Mouse (Mus musculus) left cerebral cortex, postnatal 10 days (tissue): ENCODE results near the gene Gm3618. TPM values are rescaled to one million over a fixed set of nuclear protein-coding genes. Genes with fewer than 3 reads are reported as not detected.
"Not testable (repeated sequence)": the region's sequence is repeated elsewhere in the genome, so short reads cannot be mapped to it uniquely, and the experiment has no call there.

ENCODE experiments used
- DNase-seq, 2 experiments: peaks; one replicate each; pipeline ENCODE4 v3.0.0; 2021 to 2022; ENCODE audit warnings: low spot score in 2 of 2, mixed read lengths in 1 of 2; ENCODE audit errors: extremely low spot score in 1 of 2
- intact Hi-C: fragments of 180-260 bp; cut with DNase I; formaldehyde crosslinking; loops from one replicate; pipeline ENCODE4 v1.15.1; 2025
- total RNA-seq, 2 experiments: library from RNA; stranded (reverse); gene quantifications; 2 replicates each; pipeline ENCODE4 v1.2.3; 2021

Gm3618 gene
- not detected for total RNA-seq

DNA sequence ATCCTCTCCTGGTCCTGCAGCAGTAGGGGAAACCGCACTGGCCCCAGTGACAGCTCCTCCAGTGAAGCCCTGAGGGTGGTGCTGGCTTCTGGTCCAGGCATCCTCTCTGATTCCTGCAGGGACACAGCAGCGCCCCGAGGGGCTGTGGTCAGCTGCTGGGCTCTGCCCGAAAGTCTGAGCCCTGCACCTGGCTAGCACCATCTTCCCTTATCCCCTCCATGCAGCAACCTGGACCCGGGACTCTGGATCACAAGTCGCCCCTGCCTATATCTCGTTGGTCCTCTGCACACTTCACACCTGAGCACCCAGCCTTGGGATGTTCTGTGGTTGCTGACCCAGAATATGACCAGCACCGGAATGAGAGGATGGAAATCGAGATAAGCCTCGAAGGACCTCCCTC, at the start of gene Gm3618:
TSS of gene Gm3618 (minus strand) at position 101 of the 400 bp plus-strand sequence.
- intact Hi-C loops, DNase-seq: not testable (repeated sequence)

DNA sequence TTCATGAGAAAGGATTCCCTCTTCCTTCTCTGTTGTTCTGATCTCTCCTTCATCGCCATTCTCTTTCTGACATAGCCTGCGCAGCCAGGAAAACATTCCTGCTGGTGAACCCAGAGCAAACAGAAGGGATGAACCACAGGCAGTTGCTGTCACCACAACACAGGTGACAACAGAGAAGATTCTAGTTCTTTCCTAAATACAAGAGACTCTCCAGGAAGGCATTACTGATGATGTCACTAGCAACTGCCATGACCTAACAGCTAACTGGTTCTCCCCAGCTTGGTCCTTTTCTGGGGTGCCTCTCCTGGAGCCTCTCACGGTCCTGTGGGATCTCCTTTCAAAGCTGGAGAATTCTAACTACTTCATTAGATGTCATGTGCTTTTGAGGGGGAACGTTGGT, 46.7 kb upstream of the Gm3618 start, which contains the start of gene Gm16440:
TSS of gene Gm16440 (minus strand) at position 101 of the 400 bp plus-strand sequence.
- intact Hi-C loops, DNase-seq: not testable (repeated sequence)

DNA sequence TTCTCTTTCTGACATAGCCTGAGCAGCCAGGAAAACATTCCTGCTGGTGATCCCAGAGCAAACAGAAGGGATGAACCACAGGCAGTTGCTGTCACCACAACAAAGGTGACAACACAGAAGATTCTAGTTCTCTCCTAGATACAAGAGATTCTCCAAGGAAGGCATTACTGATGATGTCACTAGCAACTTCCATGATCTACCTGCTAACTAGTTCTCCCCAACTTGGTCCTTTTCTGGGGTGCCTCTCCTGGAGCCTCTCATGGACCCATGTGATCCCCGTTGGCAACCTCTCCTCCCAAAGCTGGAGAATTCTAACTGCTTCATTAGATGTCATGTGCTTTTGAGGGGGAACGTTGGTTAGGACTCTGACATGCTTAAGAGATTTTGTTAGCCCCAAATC, 38.7 kb downstream of the Gm3618 start, which contains the start of gene Gm21103:
TSS of gene Gm21103 (minus strand) at position 101 of the 400 bp plus-strand sequence.
- intact Hi-C loops = not testable (repeated sequence)

DNA sequence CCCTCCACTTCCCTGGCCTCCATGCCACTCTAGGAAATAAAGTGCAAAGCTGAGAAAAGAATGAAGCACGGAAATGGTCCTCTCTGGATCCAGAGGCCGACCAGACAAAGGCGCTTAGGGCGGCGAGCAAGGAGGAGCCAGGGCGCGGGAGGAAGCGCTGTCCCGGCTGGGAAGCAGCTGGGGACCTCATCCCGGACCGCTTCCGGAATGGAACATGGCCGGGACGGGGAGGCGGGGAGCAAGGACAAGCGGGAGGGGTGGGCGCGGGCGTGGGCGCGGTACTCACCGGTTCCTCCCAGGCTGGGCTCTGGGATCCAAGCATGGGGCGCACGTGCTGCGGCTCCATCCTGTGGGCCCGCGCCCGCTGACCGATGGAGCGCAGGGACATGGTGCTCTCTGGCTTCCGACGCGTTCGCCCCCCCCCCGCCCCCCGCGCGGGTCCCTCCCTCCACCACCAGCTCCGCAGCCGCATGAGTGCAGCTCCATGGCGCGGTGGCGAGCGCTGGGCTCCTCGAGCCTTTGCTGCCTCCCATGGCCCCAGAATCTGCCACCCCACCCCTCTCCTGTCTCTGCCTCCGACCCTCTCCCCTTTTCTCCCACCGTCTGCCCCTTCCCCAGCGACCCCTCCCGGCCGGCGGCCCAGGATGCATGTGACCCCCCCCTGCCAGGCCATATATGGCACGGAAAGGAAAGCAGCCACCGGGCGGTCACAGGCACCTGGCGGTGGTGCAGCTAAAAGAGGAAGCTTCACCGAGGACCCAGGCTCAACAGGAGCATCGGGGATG, 56.4 kb downstream of the Gm3618 start, which contains the start of gene Gm3411:
TSS of gene Gm3411 (minus strand) at position 320 of the 785 bp plus-strand sequence.
- intact Hi-C loops = not testable (repeated sequence)
- DNase-seq = peak; percentile 27 to 67

More for the DNA sequence above, 38.7 kb downstream of the Gm3618 start, which contains the start of gene Gm21103:
- DNase-seq = not testable (repeated sequence)

Other genes with a start within 250 kb of the Gm3618 start
- 1 to 10 TPM in 1 of 2 experiments, under 1 TPM in 1; 0.41 to 1.1 TPM for gene Gm8206, start 249.7 kb downstream of the Gm3618 start, total RNA-seq
- gene Gm3468, start 235.0 kb downstream of the Gm3618 start, total RNA-seq = 1 to 10 TPM; 2.7 TPM
- under 1 TPM in 1 of 2 experiments, not detected in 1; 0.19 TPM for gene Gm3476, start 217.9 kb downstream of the Gm3618 start, total RNA-seq
- gene Gm21560, start 124.4 kb downstream of the Gm3618 start, total RNA-seq = 1 to 10 TPM; 1.7 to 2.4 TPM
- 1 to 10 TPM; 3.6 to 5.2 TPM for gene Gm3411, start 56.4 kb downstream of the Gm3618 start, total RNA-seq
- gene Gm21103, start 38.8 kb downstream of the Gm3618 start, total RNA-seq = not detected
- gene Gm16440, start 46.6 kb upstream of the Gm3618 start, total RNA-seq = not detected
- gene Gm3591, start 68.8 kb upstream of the Gm3618 start, total RNA-seq = 1 to 10 TPM; 2.0 to 7.0 TPM
- not detected for gene Gm3594, start 100.9 kb upstream of the Gm3618 start, total RNA-seq
- gene Gm8356, start 193.6 kb upstream of the Gm3618 start, total RNA-seq = not detected
- gene Gm3629, start 246.9 kb upstream of the Gm3618 start, total RNA-seq = 1 to 10 TPM in 1 of 2 experiments, under 1 TPM in 1; 0.60 to 1.4 TPM